Mouse (Mus musculus) natural killer cell, adult 2 months (primary cell): ENCODE results near the gene Dld.

Experiments
- DNase-seq, 2 experiments: peaks; one replicate each; pipeline ENCODE4 v3.0.0; 2022; ENCODE audit warnings: low spot score in 2 of 2

Gene Dld

DNA sequence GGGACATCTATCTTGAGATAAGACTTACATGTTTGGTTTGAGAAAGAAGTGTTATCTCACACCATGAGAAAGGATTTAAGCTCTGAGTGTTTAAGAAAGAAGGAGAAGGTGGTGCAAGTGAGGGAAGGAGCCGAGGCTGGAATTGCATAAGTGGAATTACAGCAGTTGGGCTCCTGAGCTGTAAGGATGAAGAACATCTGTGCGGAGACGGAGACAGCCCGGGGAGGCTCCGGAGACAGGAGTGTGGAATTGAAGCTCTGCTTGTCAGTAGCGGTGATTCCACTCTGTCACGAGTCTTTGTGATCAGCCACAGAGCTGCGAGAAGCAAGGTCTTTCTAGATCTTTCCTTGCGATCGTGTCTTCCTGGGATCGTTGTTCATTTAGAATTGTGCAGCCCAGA lies 56.3 kb downstream of the Dld start:
- DNase-seq: no peak

DNA sequence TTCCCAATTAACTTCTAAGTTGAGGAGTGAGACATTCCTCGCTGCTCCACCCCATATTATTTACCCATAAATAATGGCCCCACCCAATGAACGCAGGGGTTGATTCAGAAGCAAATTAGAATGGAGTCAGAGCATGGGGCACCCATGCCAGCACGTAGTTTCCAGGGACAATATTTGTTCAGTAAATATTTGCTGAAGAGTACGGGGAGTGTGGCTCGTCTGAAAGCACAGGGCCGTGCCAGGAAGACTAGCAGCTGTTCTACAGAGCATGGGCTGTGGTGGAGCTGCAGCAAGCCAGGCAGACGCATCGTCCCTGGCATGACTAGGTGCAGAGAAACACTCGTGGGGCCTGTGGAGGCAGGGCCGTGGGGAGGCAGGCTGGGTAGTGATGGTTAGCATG lies 56.7 kb downstream of the Dld start:
- DNase-seq: no peak

DNA sequence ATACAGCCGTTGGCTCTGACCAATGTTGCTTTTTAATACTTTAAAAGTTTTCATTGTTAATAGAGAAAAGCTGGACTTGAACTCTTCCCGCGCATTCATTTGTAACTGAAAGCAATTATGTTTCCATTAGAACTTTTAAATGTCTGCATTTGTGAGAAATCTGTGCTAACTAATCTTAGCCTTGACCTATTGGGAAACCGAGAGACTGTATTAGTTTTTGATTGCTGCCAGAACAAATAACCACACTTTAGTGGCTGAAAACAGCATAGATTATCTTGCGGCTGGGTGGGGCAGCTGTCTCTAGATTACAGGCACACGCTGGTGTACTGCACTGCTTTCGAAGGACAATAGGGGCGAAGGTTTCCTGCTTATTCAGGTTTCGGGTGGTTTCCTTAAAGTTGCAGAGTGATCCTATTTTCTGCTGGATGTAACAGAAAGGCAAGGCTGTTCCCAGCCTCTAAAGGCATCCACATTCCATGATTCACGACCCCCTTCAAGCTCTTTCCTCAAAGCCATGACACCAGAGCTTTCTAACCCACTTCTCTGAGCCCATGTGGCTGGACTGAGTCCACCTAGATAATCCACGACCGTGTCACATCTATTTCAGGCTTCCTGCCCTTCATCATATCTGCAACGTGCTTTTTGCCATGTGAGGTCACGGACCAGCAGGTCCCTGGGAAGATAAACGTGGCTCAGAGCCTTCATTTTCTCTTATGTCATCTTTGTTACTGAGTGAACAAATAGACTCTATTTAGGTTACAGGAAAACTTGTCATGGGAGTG lies 57.7 kb downstream of the Dld start:
- DNase-seq: no peak

GRCm38 (mm10) chr12:31290951-31291350 lies 60.3 kb downstream of the Dld start:
- DNase-seq: no peak

DNA sequence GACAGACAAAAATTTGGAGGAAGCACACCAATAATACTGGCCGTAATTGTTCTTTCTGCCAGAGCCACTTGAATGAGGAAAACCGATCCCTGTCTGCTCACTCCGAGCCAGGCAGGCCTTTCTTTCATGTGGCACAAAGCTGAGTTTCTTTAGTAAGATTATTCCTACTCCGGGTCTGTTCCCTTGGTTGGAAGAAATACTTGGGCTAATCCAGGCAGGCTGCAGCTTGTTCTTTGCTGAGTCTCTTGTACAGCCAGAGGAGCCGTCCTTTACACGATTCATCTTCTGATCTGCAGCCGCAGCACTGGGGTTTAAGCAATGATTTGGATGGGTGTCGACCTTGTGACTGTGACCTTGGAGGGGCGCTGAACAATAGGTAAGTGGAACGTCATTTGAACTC lies 62.2 kb downstream of the Dld start:
- no peak for DNase-seq

GRCm38 (mm10) chr12:31283617-31284136 lies 67.6 kb downstream of the Dld start:
- no peak for DNase-seq

DNA sequence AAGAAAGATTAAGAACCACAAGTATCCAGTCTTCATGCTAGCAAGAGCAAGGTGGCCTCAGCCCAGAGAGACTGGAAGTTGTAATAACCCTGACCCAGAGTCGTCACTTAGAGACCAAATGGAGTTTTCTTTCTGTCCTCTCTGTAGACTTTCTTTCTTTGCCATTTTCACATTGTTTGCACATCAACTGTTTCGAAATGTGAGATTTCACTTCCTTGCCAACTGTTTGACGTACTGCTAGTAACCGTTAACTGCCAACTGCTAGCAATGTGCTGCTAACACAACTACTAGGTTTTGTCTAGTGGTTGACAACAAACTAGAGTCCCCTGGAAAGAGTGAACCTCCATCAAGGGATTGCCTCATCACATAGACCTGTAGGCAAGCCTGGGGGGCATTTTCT lies 68.1 kb downstream of the Dld start:
- DNase-seq: no peak

DNA sequence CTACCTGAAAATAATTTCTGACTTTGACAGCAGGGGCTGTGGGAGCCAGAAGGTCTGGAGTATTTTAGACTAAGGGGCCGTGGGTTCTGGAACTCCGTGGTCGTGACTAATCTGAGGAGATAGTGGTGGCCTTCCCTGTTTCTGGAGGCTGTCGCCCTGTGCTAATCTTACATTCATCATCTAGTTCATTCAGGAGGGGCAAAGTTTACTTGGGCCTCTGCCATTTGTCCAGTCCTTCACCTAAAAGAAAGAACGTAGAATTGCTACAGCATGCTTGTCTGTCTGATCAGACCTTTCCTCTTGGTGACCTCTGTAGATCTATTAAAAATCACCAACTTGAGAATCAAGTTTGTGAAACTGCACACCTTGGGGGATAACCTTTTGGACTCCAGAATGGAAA lies 69.0 kb downstream of the Dld start:
- no peak for DNase-seq
